Mouse (Mus musculus): Measurements from ENCODE around the gene Trio. TPM values are rescaled to one million over a fixed set of nuclear protein-coding genes. Genes with fewer than 3 reads are reported as not detected.
"Not testable (repeated sequence)": the region's sequence is repeated elsewhere in the genome, so short reads cannot be mapped to it uniquely, and the experiment has no call there.

The Trio gene
- total RNA-seq, 2 experiments from 2014 or later, result 35.3 to 43.2 TPM

DNA sequence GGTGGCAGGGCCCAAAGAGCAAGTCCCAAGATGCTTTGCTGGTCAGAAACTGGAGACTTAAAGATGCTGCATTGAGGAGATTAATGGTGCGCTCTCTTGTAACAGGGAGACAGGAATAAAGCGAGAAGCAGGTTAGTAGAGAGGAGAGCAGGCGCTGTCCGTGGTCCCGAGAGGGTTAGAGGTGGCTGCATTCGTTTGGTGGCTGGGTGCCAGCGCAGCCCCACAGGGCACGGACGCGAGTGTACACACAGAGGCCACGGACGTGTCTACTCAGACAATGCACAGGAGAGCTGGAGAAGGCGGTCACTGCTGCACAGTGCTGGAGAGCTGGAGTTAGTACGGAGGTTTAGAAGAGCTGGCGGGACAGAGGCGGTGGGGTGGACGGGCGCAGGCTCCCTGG lies 278.1 kb downstream of the Trio start:
- H3K27ac ChIP-seq, result no peak overlapping the region
- no peak for DNase-seq
- intact Hi-C loops (cut with DNase I), result no loop called here
- no peak overlapping the region for H3K4me3 ChIP-seq
- TF ChIP-seq CTCF (IDR thresholded peaks at IDR 0.05), result no peak

DNA sequence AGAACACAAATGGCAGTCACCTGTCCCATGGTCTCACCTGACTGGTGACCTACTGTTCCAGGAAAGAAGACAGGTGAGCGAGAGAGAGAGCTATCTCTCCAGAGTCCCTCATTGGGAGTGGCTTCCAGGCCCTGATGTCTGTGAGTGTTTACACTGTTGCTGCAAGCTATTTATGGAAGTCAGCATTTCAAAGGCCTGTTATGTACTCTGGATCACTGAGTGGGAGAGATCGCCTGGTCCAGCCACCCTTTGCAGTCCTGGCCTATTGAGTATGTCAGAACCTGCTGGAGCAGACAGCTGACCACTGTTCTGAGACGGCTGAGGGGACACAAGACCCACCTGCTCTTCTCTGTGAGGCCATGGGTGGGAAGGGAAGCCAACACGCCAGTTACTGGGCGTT lies 280.7 kb downstream of the Trio start:
- TF ChIP-seq CTCF (IDR thresholded peaks at IDR 0.05), result no peak
- no peak for DNase-seq
- Histone ChIP-seq H3K27ac (0 out of 2 replicates have a peak overlapping the region, but pooled peaks have one; percentile 31), H3K4me3 (no peak overlapping the region)
- intact Hi-C loops (cut with DNase I), result no loop called here

- no peak overlapping the region for H3K4me3 ChIP-seq
- no peak overlapping the region for H3K27ac ChIP-seq
- TF ChIP-seq CTCF (IDR thresholded peaks at IDR 0.05), result no peak
- DNase-seq, result no peak
- intact Hi-C loops (cut with DNase I), result no loop called here
These were observed 285.6 kb downstream of the Trio start for GRCm38 (mm10) chr15:27740080-27740479.

DNA sequence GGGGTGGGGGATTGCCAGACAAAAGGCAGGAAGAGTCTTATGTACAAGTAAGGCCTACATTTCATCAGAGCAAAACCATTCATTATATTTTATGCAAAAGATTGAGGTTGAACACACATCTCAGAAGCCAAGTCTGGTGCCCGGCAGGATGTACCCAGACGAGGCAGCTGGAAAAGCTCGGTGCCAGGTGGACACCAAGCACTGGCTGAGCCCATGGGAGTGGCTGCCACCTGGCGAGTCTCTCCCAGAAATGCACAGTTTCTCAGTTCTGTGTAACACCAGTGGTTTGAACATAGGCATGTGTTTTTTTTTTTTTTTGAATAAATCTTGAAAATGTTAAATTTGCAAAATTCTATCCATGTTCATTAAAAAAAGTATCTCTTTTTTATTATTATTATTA lies 293.8 kb downstream of the Trio start:
- H3K4me3 ChIP-seq, result no peak overlapping the region
- no peak for DNase-seq
- intact Hi-C loops (cut with DNase I), result no loop called here
- TF ChIP-seq CTCF (IDR thresholded peaks at IDR 0.05), result no peak
- H3K27ac ChIP-seq, result no peak overlapping the region

GRCm38 (mm10) chr15:27726228-27726627 lies 299.4 kb downstream of the Trio start:
- H3K4me3 ChIP-seq, result no peak overlapping the region
- intact Hi-C loops (cut with DNase I), result no loop called here
- no peak for DNase-seq
- no peak for TF ChIP-seq CTCF (IDR thresholded peaks at IDR 0.05)
- no peak overlapping the region for H3K27ac ChIP-seq

- DNase-seq, result no peak
- no peak for TF ChIP-seq CTCF (IDR thresholded peaks at IDR 0.05)
- intact Hi-C loops (cut with DNase I), result no loop called here
- no peak overlapping the region for H3K27ac ChIP-seq
- H3K4me3 ChIP-seq, result no peak overlapping the region
These were observed 300.6 kb downstream of the Trio start for GRCm38 (mm10) chr15:27724796-27725680.

GRCm38 (mm10) chr15:27724298-27724697 lies 301.4 kb downstream of the Trio start:
- no peak overlapping the region for H3K27ac ChIP-seq
- TF ChIP-seq CTCF (IDR thresholded peaks at IDR 0.05), result no peak
- H3K4me3 ChIP-seq, result no peak overlapping the region
- intact Hi-C loops (cut with DNase I), result no loop called here
- DNase-seq, result no peak

- intact Hi-C loops (cut with DNase I), result no loop called here
- Histone ChIP-seq H3K4me3 (no peak overlapping the region), H3K27ac (no peak overlapping the region)
- TF ChIP-seq CTCF (IDR thresholded peaks at IDR 0.05), result no peak
- DNase-seq, result no peak
These were observed 301.9 kb downstream of the Trio start for GRCm38 (mm10) chr15:27723746-27724145.

- H3K27ac ChIP-seq; intact Hi-C loops (cut with DNase I); H3K4me3 ChIP-seq; DNase-seq: not testable (repeated sequence)
These were observed 305.4 kb downstream of the Trio start for GRCm38 (mm10) chr15:27720297-27720696.

GRCm38 (mm10) chr15:27718668-27719067 lies 307.0 kb downstream of the Trio start:
- no peak overlapping the region for H3K4me3 ChIP-seq

GRCm38 (mm10) chr15:27715331-27715730 lies 310.3 kb downstream of the Trio start:
- Histone ChIP-seq H3K4me3 (no peak overlapping the region), H3K27ac (no peak overlapping the region)
- peak; percentile 53 for TF ChIP-seq CTCF (IDR thresholded peaks at IDR 0.05)
- intact Hi-C loops (cut with DNase I), result loop anchor here (5.0 kb wide), 1 partner anchor 58 kb away; no protein-coding TSS in a partner anchor
- DNase-seq, result no peak

More at GRCm38 (mm10) chr15:27718668-27719067, 307.0 kb downstream of the Trio start:
- H3K27ac ChIP-seq, result no peak overlapping the region
- no peak for DNase-seq
- intact Hi-C loops (cut with DNase I), result loop anchor here (5.0 kb wide), 1 partner anchor 61 kb away; no protein-coding TSS in a partner anchor
- no peak for TF ChIP-seq CTCF (IDR thresholded peaks at IDR 0.05)

DNA sequence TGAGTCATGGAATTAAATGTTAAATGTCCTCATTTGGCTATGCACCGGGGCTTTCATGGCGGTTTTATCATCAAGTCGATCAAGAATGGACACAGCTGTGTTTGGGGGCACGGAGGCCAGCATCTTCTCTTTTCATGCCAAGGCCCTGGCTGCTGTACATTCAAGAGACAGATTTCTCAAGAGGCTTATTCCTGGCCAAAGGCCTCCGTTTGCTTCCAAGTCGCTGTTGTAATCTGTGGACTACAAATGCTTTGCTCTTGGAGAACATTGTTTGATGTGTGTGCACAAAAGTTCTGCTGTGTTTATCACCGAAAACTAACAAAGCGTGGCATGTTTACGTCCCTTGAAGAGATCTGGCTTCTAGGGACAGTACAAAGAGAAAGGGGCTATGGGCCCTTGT lies 314.9 kb downstream of the Trio start:
- no peak for TF ChIP-seq CTCF (IDR thresholded peaks at IDR 0.05)
- Histone ChIP-seq H3K4me3 (no peak overlapping the region), H3K27ac (no peak overlapping the region)
- peak; percentile 39 for DNase-seq
- intact Hi-C loops (cut with DNase I), result no loop called here

- no peak for DNase-seq
- no peak overlapping the region for H3K27ac ChIP-seq
- intact Hi-C loops (cut with DNase I), result no loop called here
- no peak for TF ChIP-seq CTCF (IDR thresholded peaks at IDR 0.05)
- no peak overlapping the region for H3K4me3 ChIP-seq
These were observed 316.6 kb downstream of the Trio start for GRCm38 (mm10) chr15:27708968-27709612.
